Mouse (Mus musculus): Measurements from ENCODE around the gene Clcn5. TPM values are rescaled to one million over a fixed set of nuclear protein-coding genes. Genes with fewer than 3 reads are reported as not detected.

The Clcn5 gene
- polyA plus RNA-seq, 1 experiment from 2014 or later = 2.9 TPM

- WGBS (ENCODE audit: insufficient replicate concordance) = 48% methylated on average over 2 of the region's 2 CpGs
- Histone ChIP-seq H3K27me3 (no peaks in the 10 kb centered on the region), H3K4me2 (no peak overlapping the region), H3K4me3 (replicated peaks) (no peak overlapping the region), H3K36me3 (no peaks in the 10 kb centered on the region), H3K27ac (no peak overlapping the region), H3K9me3 (replicated peaks) (no peaks in the 10 kb centered on the region), H3K4me1 (replicated peaks) (no peaks in the 10 kb centered on the region), H3K9ac (no peak overlapping the region)
- DNase-seq = no peak
- ATAC-seq (ENCODE audit: low read depth) = no peak
Measured at GRCm38 (mm10) chrX:7287051-7287734, 32.0 kb downstream of the Clcn5 start.

GRCm38 (mm10) chrX:7282636-7283035 lies 36.5 kb downstream of the Clcn5 start:
- DNase-seq (no peak), ATAC-seq (ENCODE audit: low read depth) (no peak)
- Histone ChIP-seq H3K27ac (no peak overlapping the region), H3K4me2 (no peak overlapping the region), H3K36me3 (no peaks in the 10 kb centered on the region), H3K9ac (no peak overlapping the region), H3K4me3 (replicated peaks) (no peak overlapping the region), H3K9me3 (replicated peaks) (no peaks in the 10 kb centered on the region), H3K27me3 (no peaks in the 10 kb centered on the region), H3K4me1 (replicated peaks) (no peaks in the 10 kb centered on the region)
- WGBS (ENCODE audit: insufficient replicate concordance) = 42% methylated on average over 1 of the region's 1 CpGs

- Histone ChIP-seq H3K9me3 (replicated peaks) (no peaks in the 10 kb centered on the region), H3K9ac (no peak overlapping the region), H3K4me3 (replicated peaks) (no peak overlapping the region), H3K27me3 (no peaks in the 10 kb centered on the region), H3K36me3 (no peaks in the 10 kb centered on the region), H3K4me2 (no peak overlapping the region), H3K27ac (no peak overlapping the region), H3K4me1 (replicated peaks) (no peaks in the 10 kb centered on the region)
- DNase-seq = no peak
- WGBS (ENCODE audit: insufficient replicate concordance) = 67% methylated on average over 5 of the region's 5 CpGs
- ATAC-seq (ENCODE audit: low read depth) = no peak
Measured at GRCm38 (mm10) chrX:7279722-7280121, 39.4 kb downstream of the Clcn5 start.

- H3K36me3 ChIP-seq = no peaks in the 10 kb centered on the region
- H3K27ac ChIP-seq = no peak overlapping the region
- no peaks in the 10 kb centered on the region for H3K4me1 ChIP-seq (replicated peaks)
- WGBS (ENCODE audit: insufficient replicate concordance) = 77% methylated on average over 6 of the region's 6 CpGs
- no peak for DNase-seq
- H3K9ac ChIP-seq = no peak overlapping the region
- no peak for ATAC-seq (ENCODE audit: low read depth)
- no peaks in the 10 kb centered on the region for H3K27me3 ChIP-seq
- H3K4me3 ChIP-seq (replicated peaks) = no peak overlapping the region
- H3K9me3 ChIP-seq (replicated peaks) = no peaks in the 10 kb centered on the region
- no peak overlapping the region for H3K4me2 ChIP-seq
Measured at GRCm38 (mm10) chrX:7276564-7276963, 42.6 kb downstream of the Clcn5 start.

GRCm38 (mm10) chrX:7261149-7261548 lies 58.0 kb downstream of the Clcn5 start:
- no peaks in the 10 kb centered on the region for H3K4me1 ChIP-seq (replicated peaks)
- 79% methylated on average over 5 of the region's 5 CpGs for WGBS (ENCODE audit: insufficient replicate concordance)
- H3K4me3 ChIP-seq (replicated peaks) = no peak overlapping the region
- H3K9me3 ChIP-seq (replicated peaks) = no peaks in the 10 kb centered on the region
- H3K27me3 ChIP-seq = no peaks in the 10 kb centered on the region
- no peaks in the 10 kb centered on the region for H3K36me3 ChIP-seq
- ATAC-seq (ENCODE audit: low read depth) = no peak
- no peak overlapping the region for H3K27ac ChIP-seq
- no peak overlapping the region for H3K4me2 ChIP-seq
- DNase-seq = no peak
- no peak overlapping the region for H3K9ac ChIP-seq

GRCm38 (mm10) chrX:7260400-7261113 lies 58.6 kb downstream of the Clcn5 start:
- H3K9me3 ChIP-seq (replicated peaks) = no peaks in the 10 kb centered on the region
- H3K4me1 ChIP-seq (replicated peaks) = no peaks in the 10 kb centered on the region
- H3K27me3 ChIP-seq = no peaks in the 10 kb centered on the region
- no peak for DNase-seq
- no peak overlapping the region for H3K27ac ChIP-seq
- H3K36me3 ChIP-seq = no peaks in the 10 kb centered on the region
- ATAC-seq (ENCODE audit: low read depth) = no peak
- no peak overlapping the region for H3K4me3 ChIP-seq (replicated peaks)
- H3K4me2 ChIP-seq = no peak overlapping the region
- 67% methylated on average over 5 of the region's 5 CpGs for WGBS (ENCODE audit: insufficient replicate concordance)
- no peak overlapping the region for H3K9ac ChIP-seq

- ATAC-seq (ENCODE audit: low read depth) (no peak), DNase-seq (no peak)
- Histone ChIP-seq H3K27ac (no peak overlapping the region), H3K4me2 (no peak overlapping the region), H3K9me3 (replicated peaks) (no peaks in the 10 kb centered on the region), H3K27me3 (no peaks in the 10 kb centered on the region), H3K4me1 (replicated peaks) (no peaks in the 10 kb centered on the region), H3K4me3 (replicated peaks) (no peak overlapping the region), H3K9ac (no peak overlapping the region), H3K36me3 (no peaks in the 10 kb centered on the region)
- 63% methylated on average over 3 of the region's 3 CpGs for WGBS (ENCODE audit: insufficient replicate concordance)
Measured at GRCm38 (mm10) chrX:7259718-7260117, 59.4 kb downstream of the Clcn5 start.

- no peaks in the 10 kb centered on the region for H3K9me3 ChIP-seq (replicated peaks)
- H3K4me1 ChIP-seq (replicated peaks) = no peaks in the 10 kb centered on the region
- DNase-seq = no peak
- H3K9ac ChIP-seq = no peak overlapping the region
- no peaks in the 10 kb centered on the region for H3K27me3 ChIP-seq
- no peak for ATAC-seq (ENCODE audit: low read depth)
- H3K4me3 ChIP-seq (replicated peaks) = no peak overlapping the region
- no peaks in the 10 kb centered on the region for H3K36me3 ChIP-seq
- H3K27ac ChIP-seq = no peak overlapping the region
- no peak overlapping the region for H3K4me2 ChIP-seq
- 51% methylated on average over 3 of the region's 3 CpGs for WGBS (ENCODE audit: insufficient replicate concordance)
Measured at GRCm38 (mm10) chrX:7256022-7256421, 63.1 kb downstream of the Clcn5 start.

GRCm38 (mm10) chrX:7204099-7204498 lies 115.1 kb downstream of the Clcn5 start:
- Histone ChIP-seq H3K4me2 (no peak overlapping the region), H3K9me3 (replicated peaks) (no peaks in the 10 kb centered on the region), H3K4me3 (replicated peaks) (no peak overlapping the region), H3K9ac (no peak overlapping the region), H3K27ac (no peak overlapping the region), H3K36me3 (no peaks in the 10 kb centered on the region), H3K27me3 (no peaks in the 10 kb centered on the region), H3K4me1 (replicated peaks) (no peaks in the 10 kb centered on the region)
- ATAC-seq (ENCODE audit: low read depth) (no peak), DNase-seq (no peak)
- 23% methylated on average over 5 of the region's 5 CpGs for WGBS (ENCODE audit: insufficient replicate concordance)

GRCm38 (mm10) chrX:7203535-7203934 lies 115.6 kb downstream of the Clcn5 start:
- Histone ChIP-seq H3K27me3 (no peaks in the 10 kb centered on the region), H3K4me2 (no peak overlapping the region), H3K4me1 (replicated peaks) (no peaks in the 10 kb centered on the region), H3K9me3 (replicated peaks) (no peaks in the 10 kb centered on the region), H3K9ac (no peak overlapping the region), H3K4me3 (replicated peaks) (no peak overlapping the region), H3K36me3 (no peaks in the 10 kb centered on the region), H3K27ac (no peak overlapping the region)
- DNase-seq = no peak
- WGBS (ENCODE audit: insufficient replicate concordance) = 71% methylated on average over 3 of the region's 3 CpGs
- no peak for ATAC-seq (ENCODE audit: low read depth)

- H3K4me1 ChIP-seq (replicated peaks) = no peaks in the 10 kb centered on the region
- whole genome bisulfite sequencing (ENCODE audit: insufficient replicate concordance) = 52% methylated on average over 1 of the region's 1 CpGs
- ATAC-seq (ENCODE audit: low read depth) (no peak), DNase-seq (no peak)
- no peaks in the 10 kb centered on the region for H3K36me3 ChIP-seq
- H3K9me3 ChIP-seq (replicated peaks) = no peaks in the 10 kb centered on the region
- H3K27me3 ChIP-seq = no peaks in the 10 kb centered on the region
- no peak overlapping the region for H3K9ac ChIP-seq
- no peak overlapping the region for H3K4me3 ChIP-seq (replicated peaks)
- H3K27ac ChIP-seq = no peak overlapping the region
- no peak overlapping the region for H3K4me2 ChIP-seq
Measured at GRCm38 (mm10) chrX:7197833-7198232, 121.3 kb downstream of the Clcn5 start.

GRCm38 (mm10) chrX:7190816-7191215 lies 128.3 kb downstream of the Clcn5 start:
- Histone ChIP-seq H3K27me3 (no peaks in the 10 kb centered on the region), H3K4me1 (replicated peaks) (0 out of 2 replicates have a peak, but pooled peaks cover 6% of the 10 kb centered on the region), H3K36me3 (no peaks in the 10 kb centered on the region), H3K4me2 (no peak overlapping the region), H3K9me3 (replicated peaks) (no peaks in the 10 kb centered on the region), H3K4me3 (replicated peaks) (no peak overlapping the region), H3K27ac (no peak overlapping the region), H3K9ac (no peak overlapping the region)
- WGBS (ENCODE audit: insufficient replicate concordance) = 71% methylated on average over 4 of the region's 4 CpGs
- ATAC-seq (ENCODE audit: low read depth) (no peak), DNase-seq (no peak)

Measured in liver, embryonic 13.5 days (tissue).